Comparison of ENCODE assay signal across 31 mouse cellular contexts in genomic region chr7:132644605-132645279, GRCm38 (mm10). TPM values are rescaled to one million over a fixed set of nuclear protein-coding genes. Genes with fewer than 3 reads are reported as not detected.
A peak's percentile ranks its signal among the peaks of the same experiment; 100 is the strongest.
DNase-seq lines count a peak whose midpoint lies in the region; ATAC-seq and TF ChIP-seq lines count a peak whose summit lies in the region.
"Had no signal": no experiment of that assay in that cellular context is flagged by ENCODE, and none has a peak within 500 bp of the region (broad histone marks: within the 10 kb centered on the region; RNA-seq: fewer than 3 reads in every experiment).

No protein-coding gene starts in this region.

- no peak for TF ChIP-seq CTCF in lung, postnatal 0 days (IDR thresholded peaks at IDR 0.05)

- ATAC-seq in intestine, embryonic 15.5 days: peak; percentile 91
- ATAC-seq in stomach, embryonic 16.5 days (ENCODE audit: insufficient read depth, low FRiP score): 0 out of 2 replicates have a peak, but pooled peaks have one; percentile 49
- no peak for ATAC-seq in neural tube, embryonic 15.5 days (ENCODE audit: low FRiP score)
- ATAC-seq in lung, postnatal 0 days: no peak
- ATAC-seq: forebrain, embryonic 14.5 days; forebrain, postnatal 0 days; hindbrain, embryonic 16.5 days; Patski had no signal

- DNase-seq in large intestine, adult 2 months (ENCODE audit: low read depth, low spot score): peak; percentile 74
- no peak for DNase-seq in forebrain, embryonic 10.5 days (ENCODE audit: extremely low spot score, low spot score)
- no peak for DNase-seq in lung, postnatal 0 days (ENCODE audit: low spot score)
- DNase-seq: adrenal gland, adult 2 months; adrenal gland, postnatal 14 days; B cell, adult 2 months; cerebellum, adult 11 months; cerebellum, adult 8-10 months; cerebellum, postnatal 10 days; cerebellum, postnatal 36 days; forebrain, postnatal 0 days; gastrocnemius, postnatal 14 days; heart, adult 11 months; heart, postnatal 36 days had no signal

- peak overlapping the region; percentile 82 for H3K27ac ChIP-seq in intestine, embryonic 15.5 days
- H3K27ac ChIP-seq in stomach, embryonic 16.5 days (ENCODE audit: low read length): no peak overlapping the region
- H3K27ac ChIP-seq in forebrain, embryonic 10.5 days: no peak overlapping the region
- no peak overlapping the region for H3K27ac ChIP-seq in neural tube, embryonic 15.5 days (replicated peaks)
- no peak overlapping the region for H3K27ac ChIP-seq in lung, postnatal 0 days (ENCODE audit: low read length)
- H3K27ac ChIP-seq: gastrocnemius, adult 2 months; hindbrain, embryonic 10.5 days; hindbrain, embryonic 13.5 days had no signal

- H3K36me3 ChIP-seq in intestine, embryonic 15.5 days: no peaks in the 10 kb centered on the region
- H3K36me3 ChIP-seq in stomach, embryonic 16.5 days (ENCODE audit: control insufficient read depth, insufficient read depth, low read length): no peaks in the 10 kb centered on the region
- no peaks in the 10 kb centered on the region for H3K36me3 ChIP-seq in forebrain, embryonic 10.5 days (replicated peaks)
- no peaks in the 10 kb centered on the region; the same call in 1 of the 2 replicates for H3K36me3 ChIP-seq in neural tube, embryonic 15.5 days
- H3K36me3 ChIP-seq in lung, postnatal 0 days (ENCODE audit: insufficient read depth, low read length): no peaks in the 10 kb centered on the region
- H3K36me3 ChIP-seq: G1E; hindbrain, embryonic 10.5 days; hindbrain, embryonic 13.5 days had no signal

- no peaks in the 10 kb centered on the region for H3K27me3 ChIP-seq in intestine, embryonic 15.5 days (replicated peaks)
- H3K27me3 ChIP-seq in stomach, embryonic 16.5 days (ENCODE audit: control insufficient read depth, insufficient read depth, low read length): no peaks in the 10 kb centered on the region
- H3K27me3 ChIP-seq in forebrain, embryonic 10.5 days (ENCODE audit: poor library complexity, severe bottlenecking): peaks cover 17% of the 10 kb centered on the region
- H3K27me3 ChIP-seq in neural tube, embryonic 15.5 days (replicated peaks): peaks cover 7% of the 10 kb centered on the region; the same call in 1 of the 2 replicates
- H3K27me3 ChIP-seq in lung, postnatal 0 days (replicated peaks; ENCODE audit: insufficient read depth, low read length): no peaks in the 10 kb centered on the region
- H3K27me3 ChIP-seq: CH12.LX, Patski had no signal

- H3K4me3 ChIP-seq in intestine, embryonic 15.5 days (replicated peaks): no peak overlapping the region
- no peak overlapping the region for H3K4me3 ChIP-seq in stomach, embryonic 16.5 days (replicated peaks; ENCODE audit: low read length)
- H3K4me3 ChIP-seq in forebrain, embryonic 10.5 days: no peak overlapping the region
- no peak overlapping the region for H3K4me3 ChIP-seq in neural tube, embryonic 15.5 days (replicated peaks)
- no peak overlapping the region for H3K4me3 ChIP-seq in lung, postnatal 0 days (ENCODE audit: low read depth, low read length)
- H3K4me3 ChIP-seq: gastrocnemius, adult 2 months; hindbrain, embryonic 10.5 days; hindbrain, embryonic 13.5 days had no signal

- WGBS in intestine, embryonic 15.5 days: 58% methylated on average over 11 of the region's 11 CpGs
- 33% methylated on average over 11 of the region's 11 CpGs for WGBS in large intestine, adult 2 months
- 71% methylated on average over 11 of the region's 11 CpGs for WGBS in stomach, embryonic 16.5 days
- 90% methylated on average over 11 of the region's 11 CpGs for WGBS in forebrain, embryonic 10.5 days
- WGBS in neural tube, embryonic 15.5 days: 65% methylated on average over 11 of the region's 11 CpGs
- WGBS in lung, postnatal 0 days: 82% methylated on average over 11 of the region's 11 CpGs

- H3K4me2 ChIP-seq in intestine, embryonic 15.5 days (replicated peaks): peak overlapping the region; percentile 24
- H3K4me2 ChIP-seq in stomach, embryonic 16.5 days (ENCODE audit: low read depth, low read length): no peak overlapping the region
- H3K4me2 ChIP-seq in neural tube, embryonic 15.5 days: no peak overlapping the region
- no peak overlapping the region for H3K4me2 ChIP-seq in lung, postnatal 0 days (replicated peaks; ENCODE audit: low read depth, low read length)
- H3K4me2 ChIP-seq: heart, embryonic 11.5 days; hindbrain, embryonic 13.5 days had no signal

- H3K9me3 ChIP-seq in intestine, embryonic 15.5 days: no peaks in the 10 kb centered on the region
- no peaks in the 10 kb centered on the region for H3K9me3 ChIP-seq in stomach, embryonic 16.5 days (replicated peaks; ENCODE audit: control insufficient read depth, low read length)
- no peaks in the 10 kb centered on the region for H3K9me3 ChIP-seq in forebrain, embryonic 10.5 days
- H3K9me3 ChIP-seq in neural tube, embryonic 15.5 days (replicated peaks): no peaks in the 10 kb centered on the region
- H3K9me3 ChIP-seq in lung, postnatal 0 days (ENCODE audit: low read length): no peaks in the 10 kb centered on the region
- H3K9me3 ChIP-seq: G1E; hindbrain, embryonic 10.5 days; hindbrain, embryonic 13.5 days had no signal

- peaks cover 16% of the 10 kb centered on the region; the same call in 1 of the 2 replicates for H3K4me1 ChIP-seq in intestine, embryonic 15.5 days (replicated peaks)
- no peaks in the 10 kb centered on the region for H3K4me1 ChIP-seq in stomach, embryonic 16.5 days (ENCODE audit: control insufficient read depth, insufficient read depth, low read length)
- H3K4me1 ChIP-seq in forebrain, embryonic 10.5 days: peaks cover 14% of the 10 kb centered on the region
- H3K4me1 ChIP-seq in neural tube, embryonic 15.5 days: peaks cover 13% of the 10 kb centered on the region; the same call in 1 of the 2 replicates
- no peaks in the 10 kb centered on the region for H3K4me1 ChIP-seq in lung, postnatal 0 days (ENCODE audit: insufficient read depth, low read depth, low read length)

- no peak overlapping the region for H3K9ac ChIP-seq in intestine, embryonic 15.5 days
- H3K9ac ChIP-seq in stomach, embryonic 16.5 days (ENCODE audit: low read length): no peak overlapping the region
- no peak overlapping the region for H3K9ac ChIP-seq in neural tube, embryonic 15.5 days (replicated peaks)
- no peak overlapping the region for H3K9ac ChIP-seq in lung, postnatal 0 days (replicated peaks; ENCODE audit: low read depth)
- H3K9ac ChIP-seq: forebrain, postnatal 0 days; hindbrain, embryonic 13.5 days had no signal

- no peak for TF ChIP-seq EP300 in lung, postnatal 0 days (IDR thresholded peaks at IDR 0.05)

RNA-seq across cellular contexts. Expression of gene Lhpp, which starts 34.3 kb away (rescaled TPM):
- 40.4 and 41.5 TPM in 2 replicates for polyA plus RNA-seq in intestine, embryonic 15.5 days (2015; fragmentation: Nextera tagmentation; extraction: Ambion mirVana)
- polyA plus RNA-seq in large intestine, adult 2 months (2012; rRNA removed): 39.7 and 42.5 TPM in 2 replicates
- 12.7 and 13.5 TPM in 2 replicates for polyA plus RNA-seq in stomach, embryonic 16.5 days (2015; fragmentation: Nextera tagmentation; extraction: Ambion mirVana)
- polyA plus RNA-seq in forebrain, embryonic 10.5 days (2016; fragmentation: Nextera tagmentation; extraction: Ambion mirVana): 17.3 and 17.4 TPM in 2 replicates
- 41.4 and 46.9 TPM in 2 replicates for polyA plus RNA-seq in neural tube, embryonic 15.5 days (2015; fragmentation: Nextera tagmentation; extraction: Ambion mirVana)
- polyA plus RNA-seq in lung, postnatal 0 days (2015; fragmentation: Nextera tagmentation; extraction: Ambion mirVana): 5.9 and 7.6 TPM in 2 replicates

RNA-seq across cellular contexts. Expression of gene Nkx1-2, which starts 45.3 kb away (rescaled TPM):
- 0.75 and 0.82 TPM in 2 replicates for polyA plus RNA-seq in intestine, embryonic 15.5 days (2015; fragmentation: Nextera tagmentation; extraction: Ambion mirVana)
- 0.29 TPM in 1 of 2 replicates, not detected in the other for polyA plus RNA-seq in large intestine, adult 2 months (2012; rRNA removed)
- polyA plus RNA-seq in stomach, embryonic 16.5 days (2015; fragmentation: Nextera tagmentation; extraction: Ambion mirVana): not detected in 2 replicates
- 0.09 and 0.15 TPM in 2 replicates for polyA plus RNA-seq in forebrain, embryonic 10.5 days (2016; fragmentation: Nextera tagmentation; extraction: Ambion mirVana)
- 0.11 and 0.46 TPM in 2 replicates for polyA plus RNA-seq in neural tube, embryonic 15.5 days (2015; fragmentation: Nextera tagmentation; extraction: Ambion mirVana)
- polyA plus RNA-seq in lung, postnatal 0 days (2015; fragmentation: Nextera tagmentation; extraction: Ambion mirVana): not detected in 2 replicates
- polyA plus RNA-seq: adrenal gland, adult 2 months; embryonic facial prominence, embryonic 11.5 days; embryonic facial prominence, embryonic 14.5 days; forebrain, embryonic 11.5 days; forebrain, embryonic 14.5 days; forebrain, postnatal 0 days; G1E; heart, embryonic 14.5 days; heart, postnatal 0 days had no signal

Comparison
In these comparisons a context has a peak if more than half of its experiments do, and no peak if none do; other contexts are left out.
1. ATAC-seq: peak in intestine, embryonic 15.5 days (single experiment) and stomach, embryonic 16.5 days (single experiment); none in neural tube, embryonic 15.5 days (single experiment) and lung, postnatal 0 days (single experiment).